Mouse (Mus musculus) liver, embryonic 13.5 days (tissue): ENCODE results near the gene Agbl4. TPM values are rescaled to one million over a fixed set of nuclear protein-coding genes. Genes with fewer than 3 reads are reported as not detected.
A peak's percentile ranks its signal among the peaks of the same experiment; 100 is the strongest.

ENCODE experiments used
- ATAC-seq: fragments of 200-750 bp; cut with Nextera tagmentation; 2 replicates; pipeline ENCODE4 v1.8.0; 2017; ENCODE audit warnings: low read depth, mild to moderate bottlenecking, moderate number of reproducible peaks, moderate library complexity
- DNase-seq: peaks from one replicate; pipeline ENCODE4 v3.0.0; 2022
- H3K27ac ChIP-seq: fragments of 300-500 bp; sonication (generic); 2 replicates; pipeline ENCODE4 v1.5.1; 2015; ENCODE audit warnings: moderate library complexity, mild to moderate bottlenecking, inconsistent platforms
- H3K27me3 ChIP-seq: fragments of 300-500 bp; sonication (generic); 2 replicates; pipeline ENCODE4 v1.6.1; 2015; ENCODE audit warnings: mild to moderate bottlenecking, inconsistent platforms
- H3K36me3 ChIP-seq: fragments of 300-500 bp; sonication (generic); 2 replicates; pipeline ENCODE4 v1.6.1; 2015; ENCODE audit warnings: mild to moderate bottlenecking, inconsistent platforms
- H3K4me1 ChIP-seq: fragments of 300-500 bp; sonication (generic); replicated peaks from 2 replicates; pipeline ENCODE4 v1.6.1; 2015; ENCODE audit warnings: inconsistent platforms
- H3K4me2 ChIP-seq: fragments of 300-500 bp; sonication (generic); 2 replicates; pipeline ENCODE4 v1.6.1; 2015; ENCODE audit warnings: inconsistent platforms, mild to moderate bottlenecking, moderate library complexity
- H3K4me3 ChIP-seq: fragments of 300-500 bp; sonication (generic); replicated peaks from 2 replicates; pipeline ENCODE4 v1.5.1; 2015; ENCODE audit warnings: mild to moderate bottlenecking, inconsistent platforms
- H3K9ac ChIP-seq: fragments of 300-500 bp; sonication (generic); 2 replicates; pipeline ENCODE4 v1.6.1; 2015; ENCODE audit warnings: mild to moderate bottlenecking, inconsistent platforms
- H3K9me3 ChIP-seq: fragments of 300-500 bp; sonication (generic); replicated peaks from 2 replicates; pipeline ENCODE4 v1.6.1; 2016; ENCODE audit warnings: inconsistent platforms
- WGBS: fragments of 180-500 bp; shearing (Covaris S2); methylation state at CpG from one replicate; pipeline ENCODE4 v1.1.7; 2015; ENCODE audit not compliant: insufficient replicate concordance; 5-methylcytosine and 5-hydroxymethylcytosine counted together
- polyA plus RNA-seq: library from polyadenylated mRNA; unstranded; fragments of >200 nt; fragmentation: Nextera tagmentation; extraction: Ambion mirVana; gene quantifications from 2 replicates; pipeline ENCODE4 v1.2.1, GENCODE M21; 2015

Gene Agbl4
- polyA plus RNA-seq, 1 experiment from 2014 or later, result not detected

DNA sequence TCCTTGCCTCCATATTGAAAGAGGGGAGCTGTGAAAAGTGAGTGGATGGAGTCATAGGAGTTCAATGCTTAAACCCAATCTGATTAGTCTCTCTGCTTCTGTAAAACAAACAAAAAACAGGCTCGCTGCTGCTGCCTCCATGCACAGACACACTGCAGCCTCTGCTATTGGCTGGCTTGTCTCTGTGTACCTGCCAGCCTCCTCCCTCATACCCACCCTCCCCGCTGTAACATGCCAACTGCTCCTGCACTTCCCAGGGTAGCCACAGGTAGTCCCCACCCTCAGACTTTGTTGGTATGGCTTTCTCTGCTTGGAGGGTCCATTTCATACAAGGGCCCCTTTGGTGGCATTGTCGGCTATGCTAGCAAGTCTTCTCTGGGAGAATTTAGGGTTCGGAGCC, 1080.0 kb downstream of the Agbl4 start:
- Histone ChIP-seq H3K9me3 (no peaks in the 10 kb centered on the region), H3K9ac (no peak overlapping the region), H3K4me3 (no peak overlapping the region), H3K4me2 (no peak overlapping the region), H3K27ac (no peak overlapping the region), H3K27me3 (no peaks in the 10 kb centered on the region), H3K4me1 (no peaks in the 10 kb centered on the region), H3K36me3 (no peaks in the 10 kb centered on the region)
- ATAC-seq (no peak), DNase-seq (no peak)
- 46% methylated on average over 4 of the region's 4 CpGs for WGBS

DNA sequence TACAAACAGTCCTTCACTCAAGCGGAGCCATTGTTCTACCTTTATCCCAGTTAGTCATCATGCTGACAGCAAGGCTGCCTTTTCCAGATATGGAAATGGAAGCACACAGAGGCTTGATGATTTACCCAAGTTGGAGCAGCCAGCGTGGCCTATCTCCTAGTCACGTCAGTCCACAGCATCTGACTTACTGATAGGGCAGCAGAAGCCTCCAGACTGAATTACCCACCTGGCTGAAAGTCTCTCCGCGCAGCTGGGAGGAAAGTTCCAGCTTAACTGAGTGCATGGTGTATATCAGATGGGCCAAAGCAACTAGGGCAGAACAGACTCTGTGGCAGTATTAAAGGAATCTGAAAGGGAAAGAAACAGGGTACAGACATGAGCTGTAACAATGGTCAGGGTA, 1086.0 kb downstream of the Agbl4 start:
- DNase-seq (no peak), ATAC-seq (no peak)
- Histone ChIP-seq H3K4me1 (no peaks in the 10 kb centered on the region; the same call in 1 of the 2 replicates), H3K27me3 (no peaks in the 10 kb centered on the region), H3K4me2 (no peak overlapping the region), H3K36me3 (no peaks in the 10 kb centered on the region), H3K27ac (no peak overlapping the region), H3K9ac (no peak overlapping the region), H3K4me3 (no peak overlapping the region), H3K9me3 (no peaks in the 10 kb centered on the region)
- 45% methylated on average over 5 of the region's 5 CpGs for WGBS

DNA sequence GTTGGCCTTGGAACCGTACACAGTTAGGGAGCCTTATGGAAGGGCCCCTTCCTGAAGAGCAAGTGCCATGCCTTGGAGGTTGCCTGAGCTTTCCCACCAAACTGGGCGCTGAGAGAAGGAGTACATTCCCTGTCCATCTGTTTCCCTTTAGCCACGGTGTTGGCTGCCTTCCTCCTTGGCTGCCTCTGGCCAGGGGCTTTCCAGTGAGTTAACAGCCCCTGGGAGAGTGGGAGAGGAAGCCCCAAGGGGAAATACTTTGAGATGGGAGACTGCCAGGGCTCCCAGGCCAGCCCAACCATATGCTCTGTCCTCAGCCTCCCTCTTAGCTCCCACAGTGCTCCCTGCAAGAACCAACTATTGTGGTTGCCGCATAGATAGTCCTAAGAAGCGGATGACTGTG, 1087.7 kb downstream of the Agbl4 start:
- DNase-seq (no peak), ATAC-seq (no peak)
- no peak overlapping the region for H3K4me2 ChIP-seq
- H3K27ac ChIP-seq, result no peak overlapping the region
- no peaks in the 10 kb centered on the region for H3K27me3 ChIP-seq
- H3K9ac ChIP-seq, result no peak overlapping the region
- WGBS, result 41% methylated on average over 5 of the region's 5 CpGs
- no peaks in the 10 kb centered on the region; the same call in 1 of the 2 replicates for H3K4me1 ChIP-seq
- H3K9me3 ChIP-seq, result no peaks in the 10 kb centered on the region
- H3K36me3 ChIP-seq, result no peaks in the 10 kb centered on the region
- no peak overlapping the region for H3K4me3 ChIP-seq

DNA sequence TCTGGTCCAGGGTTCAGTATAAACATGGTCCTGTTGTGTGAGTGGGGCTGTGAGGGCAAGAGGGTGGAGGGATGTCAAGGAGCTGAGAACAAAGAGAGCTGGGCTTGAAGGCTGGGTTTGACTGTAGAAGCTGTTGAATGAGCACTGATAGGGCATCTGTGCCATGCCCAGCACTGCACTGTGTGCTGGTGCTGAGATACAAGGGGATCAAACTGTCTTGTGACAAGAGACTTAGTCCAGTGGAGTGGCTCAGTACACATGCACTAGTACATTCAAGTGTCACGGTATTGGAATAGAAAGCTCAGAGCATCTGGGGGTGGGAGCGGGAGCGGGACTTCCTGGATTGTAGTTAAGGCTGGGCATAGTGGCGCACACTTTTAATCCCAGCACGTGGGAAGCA, 1088.7 kb downstream of the Agbl4 start:
- ATAC-seq, result no peak

DNA sequence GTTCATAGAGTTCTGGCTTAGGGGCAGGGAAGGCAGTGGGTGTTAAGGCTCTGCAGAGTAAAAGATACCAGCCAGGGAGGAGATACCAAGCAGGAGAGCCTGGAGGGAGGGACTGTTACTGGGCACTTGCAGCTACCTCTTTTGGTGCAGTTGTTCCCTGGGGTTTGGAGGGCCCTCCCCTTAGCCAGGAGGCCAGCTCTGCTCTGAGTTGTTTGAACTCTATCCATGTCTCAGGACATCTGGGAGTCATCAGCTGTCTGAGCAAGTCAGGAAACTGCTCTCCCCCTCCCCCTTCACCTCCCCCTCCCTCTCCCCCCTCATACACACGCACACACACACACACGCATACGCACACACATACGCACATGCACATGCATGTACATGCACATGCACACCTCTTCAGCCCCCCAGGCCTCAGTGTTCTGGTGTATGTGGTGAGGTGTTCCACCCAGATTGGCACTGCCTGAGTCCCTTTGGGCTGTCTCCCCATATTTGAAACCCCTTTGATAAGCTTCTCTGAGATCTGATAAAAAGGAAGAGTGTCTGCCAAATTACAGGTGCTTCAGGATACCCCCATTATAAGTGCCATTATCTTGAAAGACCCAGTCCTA, 1089.9 kb downstream of the Agbl4 start:
- H3K4me3 ChIP-seq, result no peak overlapping the region
- no peak for ATAC-seq
- H3K27me3 ChIP-seq, result no peaks in the 10 kb centered on the region
- H3K9ac ChIP-seq, result no peak overlapping the region
- DNase-seq, result no peak
- WGBS, result 80% methylated on average over 4 of the region's 4 CpGs
- no peak overlapping the region for H3K27ac ChIP-seq
- H3K4me2 ChIP-seq, result no peak overlapping the region
- H3K9me3 ChIP-seq, result no peaks in the 10 kb centered on the region
- no peaks in the 10 kb centered on the region for H3K36me3 ChIP-seq
- no peaks in the 10 kb centered on the region; the same call in 1 of the 2 replicates for H3K4me1 ChIP-seq

More for the DNA sequence above, 1088.7 kb downstream of the Agbl4 start:
- H3K27me3 ChIP-seq, result no peaks in the 10 kb centered on the region
- H3K27ac ChIP-seq, result no peak overlapping the region
- no peaks in the 10 kb centered on the region; the same call in 1 of the 2 replicates for H3K4me1 ChIP-seq
- 70% methylated on average over 5 of the region's 5 CpGs for WGBS
- no peak for DNase-seq
- no peak overlapping the region for H3K9ac ChIP-seq
- H3K4me2 ChIP-seq, result no peak overlapping the region
- no peak overlapping the region for H3K4me3 ChIP-seq
- no peaks in the 10 kb centered on the region for H3K9me3 ChIP-seq
- no peaks in the 10 kb centered on the region for H3K36me3 ChIP-seq

DNA sequence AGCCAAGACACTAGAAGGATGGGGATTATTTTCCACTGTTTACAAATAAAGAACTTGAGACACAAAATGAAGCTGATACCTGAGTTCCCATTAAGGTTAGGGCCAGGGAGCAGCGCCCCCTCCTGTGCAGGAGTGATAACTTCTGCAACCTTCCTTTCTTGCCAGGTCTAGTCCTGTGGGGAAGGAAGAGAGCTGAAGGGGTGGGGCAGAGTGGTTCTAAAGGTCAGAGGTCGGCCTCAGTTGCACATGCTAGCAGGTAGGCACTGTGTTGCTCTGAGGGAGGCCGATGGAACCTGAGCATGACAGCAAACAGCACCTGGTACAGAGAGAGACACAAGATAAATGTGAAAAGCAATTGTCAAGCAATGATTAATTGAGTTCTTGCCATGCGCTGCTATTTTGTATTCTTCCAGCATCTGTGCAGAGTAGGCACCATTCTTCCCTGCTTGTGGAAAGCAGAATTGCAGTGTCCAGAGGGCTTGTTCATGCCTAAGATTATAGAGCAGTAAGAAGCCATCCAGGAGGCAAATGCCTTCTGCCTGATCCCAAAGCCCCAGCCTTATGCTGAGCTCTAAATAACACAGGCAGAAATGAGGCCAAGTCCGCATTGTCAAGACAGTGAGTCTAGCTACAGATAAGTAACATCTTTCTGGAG, 1096.4 kb downstream of the Agbl4 start:
- Histone ChIP-seq H3K4me3 (no peak overlapping the region), H3K27me3 (no peaks in the 10 kb centered on the region), H3K27ac (no peak overlapping the region), H3K4me1 (no peaks in the 10 kb centered on the region), H3K9ac (no peak overlapping the region), H3K36me3 (no peaks in the 10 kb centered on the region), H3K9me3 (no peaks in the 10 kb centered on the region), H3K4me2 (no peak overlapping the region)
- DNase-seq (no peak), ATAC-seq (no peak)
- 47% methylated on average over 5 of the region's 5 CpGs for WGBS

DNA sequence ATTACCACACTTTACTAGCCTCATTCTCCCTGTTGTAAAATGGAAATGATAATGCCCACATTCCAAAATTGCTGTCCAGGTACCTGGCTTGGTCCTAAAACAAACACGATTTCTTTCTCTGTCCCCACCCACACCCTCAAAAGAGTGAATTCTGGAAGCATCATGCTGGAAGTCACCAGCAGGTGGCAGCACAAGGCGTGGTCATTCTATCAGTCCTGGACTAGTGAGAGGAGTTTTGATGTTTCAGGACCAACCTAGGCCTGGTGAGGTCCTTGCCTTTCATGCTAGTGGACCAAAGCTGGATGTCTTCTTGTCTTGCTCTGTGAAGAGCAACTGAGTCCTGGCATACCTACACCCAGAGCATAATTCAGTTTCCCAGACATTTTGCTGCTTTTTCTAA, 1098.5 kb downstream of the Agbl4 start:
- no peaks in the 10 kb centered on the region for H3K9me3 ChIP-seq
- H3K4me2 ChIP-seq, result no peak overlapping the region
- H3K27me3 ChIP-seq, result no peaks in the 10 kb centered on the region
- WGBS, result 4% methylated on average over 2 of the region's 2 CpGs
- H3K36me3 ChIP-seq, result no peaks in the 10 kb centered on the region
- no peak overlapping the region for H3K27ac ChIP-seq
- ATAC-seq (peak; percentile 56; the same call in 1 of the 2 replicates), DNase-seq (peak; percentile 44)
- H3K4me3 ChIP-seq, result no peak overlapping the region
- H3K4me1 ChIP-seq, result peaks cover 16% of the 10 kb centered on the region
- H3K9ac ChIP-seq, result no peak overlapping the region

DNA sequence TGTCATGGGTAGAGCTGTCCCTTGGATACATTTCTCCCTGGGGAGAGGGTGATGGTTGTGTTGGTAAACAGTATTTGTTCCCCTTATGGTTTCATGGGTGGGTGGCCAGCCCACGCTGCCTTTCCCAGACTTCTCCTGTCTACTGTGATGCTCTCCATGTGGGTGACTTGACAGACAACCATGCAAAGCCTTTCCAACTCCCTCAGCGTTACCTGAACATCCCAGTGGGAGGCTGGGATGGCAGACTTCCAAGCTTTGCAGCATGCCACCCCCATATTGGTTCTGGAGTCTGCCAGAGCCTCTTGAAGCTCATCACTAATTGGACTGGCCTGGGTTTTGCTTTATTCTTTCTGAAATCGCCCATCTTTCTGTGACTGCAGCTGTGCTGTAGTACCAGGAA, 1101.3 kb downstream of the Agbl4 start:
- DNase-seq, result no peak
- Histone ChIP-seq H3K9ac (no peak overlapping the region), H3K4me3 (no peak overlapping the region), H3K4me1 (peaks cover 44% of the 10 kb centered on the region), H3K27me3 (no peaks in the 10 kb centered on the region), H3K36me3 (no peaks in the 10 kb centered on the region), H3K27ac (no peak overlapping the region), H3K9me3 (no peaks in the 10 kb centered on the region), H3K4me2 (no peak overlapping the region)
- no peak for ATAC-seq
- 63% methylated on average over 3 of the region's 3 CpGs for WGBS

DNA sequence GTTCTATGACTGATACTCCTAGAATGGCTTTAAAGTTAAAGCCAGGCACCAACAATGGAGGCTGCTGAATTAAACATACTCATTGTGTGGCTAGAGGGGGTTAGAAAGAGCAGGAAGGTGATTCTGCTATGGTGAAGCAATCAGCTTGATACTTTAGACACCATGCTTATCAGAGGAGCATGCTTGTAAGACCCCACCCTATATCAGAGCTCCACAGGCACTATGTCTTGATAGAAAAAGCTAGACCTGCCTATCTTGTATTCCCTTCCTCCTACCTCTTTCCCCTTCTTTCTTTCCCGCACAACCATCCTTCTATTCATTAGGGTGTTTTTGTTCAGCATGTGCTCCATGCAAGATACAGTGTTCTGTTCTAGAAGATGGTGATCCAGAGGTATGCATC, 1104.0 kb downstream of the Agbl4 start:
- Histone ChIP-seq H3K27me3 (no peaks in the 10 kb centered on the region), H3K9me3 (no peaks in the 10 kb centered on the region), H3K27ac (peak overlapping the region; percentile 90), H3K9ac (peak overlapping the region; percentile 50), H3K4me2 (peak overlapping the region; percentile 48), H3K36me3 (no peaks in the 10 kb centered on the region), H3K4me1 (peaks cover 49% of the 10 kb centered on the region), H3K4me3 (no peak overlapping the region)
- ATAC-seq, result peak; percentile 89
- DNase-seq, result peak; percentile 37
- whole genome bisulfite sequencing, result 21% methylated on average over 1 of the region's 1 CpGs

DNA sequence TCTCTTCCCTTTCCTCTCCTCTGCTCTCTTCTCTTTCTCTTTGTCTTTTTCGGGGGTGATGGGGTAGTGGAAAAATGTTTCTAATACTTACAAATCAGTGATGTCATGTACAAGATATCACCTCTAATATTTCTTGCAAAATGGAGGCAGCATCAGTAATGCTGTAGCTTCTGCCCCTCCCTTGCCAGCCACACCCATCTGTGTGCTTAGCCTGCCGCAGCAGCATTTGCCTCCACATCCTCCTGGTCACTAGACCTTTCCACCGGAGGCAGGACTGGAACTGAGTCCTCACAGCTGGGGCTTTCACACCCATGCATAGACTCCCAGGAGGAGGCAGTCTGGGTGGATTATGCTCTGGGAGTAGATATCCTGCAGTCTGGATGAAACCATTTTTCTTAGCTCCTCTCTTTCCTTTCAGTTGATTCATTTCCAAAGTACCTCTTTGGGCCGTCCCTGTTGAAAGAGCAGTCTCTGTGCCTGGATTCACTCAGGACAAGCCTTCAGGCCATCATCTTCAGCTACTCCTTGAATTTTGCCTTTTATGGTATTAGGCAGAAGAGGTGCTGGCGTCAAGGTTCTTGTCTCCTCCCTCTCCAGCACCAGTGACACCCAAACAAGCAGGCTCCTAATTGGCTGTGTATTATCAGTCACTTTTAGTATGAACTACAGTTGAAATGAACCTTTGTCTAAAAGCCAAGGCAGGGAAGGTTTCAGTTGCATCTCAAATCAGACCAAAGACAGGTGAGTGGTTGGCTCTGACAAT, 1105.7 kb downstream of the Agbl4 start:
- Histone ChIP-seq H3K9me3 (no peaks in the 10 kb centered on the region), H3K36me3 (no peaks in the 10 kb centered on the region), H3K9ac (peak overlapping the region; percentile 49; the same call in 1 of the 2 replicates), H3K4me2 (peak overlapping the region; percentile 48), H3K27ac (peak overlapping the region; percentile 58), H3K27me3 (no peaks in the 10 kb centered on the region), H3K4me1 (peaks cover 62% of the 10 kb centered on the region), H3K4me3 (peak overlapping the region; percentile 12; the same call in 1 of the 2 replicates)
- DNase-seq, result peak; percentile 33
- peak; percentile 79 for ATAC-seq
- 41% methylated on average over 5 of the region's 5 CpGs for WGBS

DNA sequence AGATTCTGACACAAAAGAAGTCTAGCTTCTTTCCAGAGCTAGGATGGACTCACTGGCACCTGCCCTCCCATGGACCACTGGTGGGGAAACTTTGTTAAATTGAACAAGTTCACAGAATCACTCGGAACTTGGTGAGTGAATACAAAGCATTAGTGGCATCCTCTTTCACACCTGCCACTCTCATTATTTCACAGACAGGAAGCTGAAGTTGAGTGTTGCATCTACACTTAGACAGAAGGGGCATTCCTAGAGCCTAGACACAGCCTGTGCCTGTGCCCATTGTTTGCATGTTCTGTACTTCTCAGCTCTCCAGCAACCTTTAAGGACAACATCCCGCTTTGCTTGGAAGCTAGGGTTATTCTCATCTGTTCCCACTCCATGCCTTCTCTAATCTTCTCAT, 1107.5 kb downstream of the Agbl4 start:
- no peak overlapping the region for H3K4me3 ChIP-seq
- peaks cover 55% of the 10 kb centered on the region for H3K4me1 ChIP-seq
- no peaks in the 10 kb centered on the region for H3K9me3 ChIP-seq
- WGBS, result 72% methylated on average over 2 of the region's 2 CpGs
- no peak for DNase-seq
- H3K27me3 ChIP-seq, result no peaks in the 10 kb centered on the region
- ATAC-seq, result no peak
- H3K27ac ChIP-seq, result no peak overlapping the region
- H3K36me3 ChIP-seq, result no peaks in the 10 kb centered on the region
- no peak overlapping the region for H3K9ac ChIP-seq
- no peak overlapping the region for H3K4me2 ChIP-seq
